7 mouse cellular contexts compared by ENCODE assay signal in the genomic region with DNA sequence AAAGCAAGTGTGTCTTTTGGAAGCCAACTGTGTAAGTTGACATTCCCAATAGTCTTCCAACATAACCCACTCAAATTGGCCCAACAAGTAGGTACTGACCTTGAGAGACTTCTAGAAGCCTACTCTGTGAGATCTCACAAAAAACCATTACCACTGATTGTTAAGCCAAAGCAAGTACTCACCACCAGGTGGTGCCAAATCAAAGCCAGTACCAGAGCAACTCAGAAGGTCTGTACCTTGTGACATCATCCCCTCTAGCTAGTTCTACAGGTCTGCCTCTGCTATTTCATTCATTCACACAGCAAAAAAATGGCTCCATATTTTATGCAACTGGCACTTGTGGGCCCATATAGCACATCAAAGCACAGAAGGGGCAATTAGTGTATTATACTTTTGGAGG. TPM values are rescaled to one million over a fixed set of nuclear protein-coding genes. Genes with fewer than 3 reads are reported as not detected.
A peak's percentile ranks its signal among the peaks of the same experiment; 100 is the strongest.
DNase-seq lines count a peak whose midpoint lies in the region.

No protein-coding gene starts in this region.

- DNase-seq in right cerebral cortex, adult 18-20 months: peak; percentile 22
- no peak for DNase-seq in right cerebral cortex, postnatal 25 days
- peak; percentile 81 for DNase-seq in ZHBTc4 (ENCODE audit: low read depth, low spot score)
- DNase-seq in cerebellum, postnatal 25 days: peak; percentile 24 to 60
- peak; percentile 66 to 77 for DNase-seq in heart, postnatal 10 days
- peak; percentile 44 for DNase-seq in left cerebral cortex, postnatal 4 days
- peak; percentile 68 for DNase-seq in retina, postnatal 1 day

- intact Hi-C loops in heart, postnatal 10 days (cut with DNase I): loop anchor here (1.0 to 5.0 kb wide), 3 partner anchors 111 to 650 kb away; no protein-coding TSS in a partner anchor
- intact Hi-C loops in left cerebral cortex, postnatal 4 days (cut with DNase I): no loop called here

RNA-seq across cellular contexts. Expression of a gene that starts 51.6 kb away (rescaled TPM):
- 10 to 100 TPM; 53.9 to 59.5 TPM for total RNA-seq in heart, postnatal 10 days (2021)
- total RNA-seq in left cerebral cortex, postnatal 4 days (2021): 100 to 1,000 TPM in 1 of 2 experiments, 10 to 100 TPM in 1; 99.6 to 106 TPM
